Mouse (Mus musculus): Measurements from ENCODE around the gene Commd1.
A peak's percentile ranks its signal among the peaks of the same experiment; 100 is the strongest.

Gene Commd1

GRCm38 (mm10) chr11:22981984-22982757, at the start of gene Commd1, which contains the start of gene Gm28048:
Gene Commd1 (minus strand): TSS chr11:22982382.
Gene Gm28048 (minus strand): TSS chr11:22982090.
- DNase-seq, result peak; percentile 96 to 99

GRCm38 (mm10) chr11:23029399-23029798, 47.2 kb upstream of the Commd1 start:
- DNase-seq, result no peak

- DNase-seq, result no peak
Observed at GRCm38 (mm10) chr11:23028957-23029356, 46.8 kb upstream of the Commd1 start.

DNA sequence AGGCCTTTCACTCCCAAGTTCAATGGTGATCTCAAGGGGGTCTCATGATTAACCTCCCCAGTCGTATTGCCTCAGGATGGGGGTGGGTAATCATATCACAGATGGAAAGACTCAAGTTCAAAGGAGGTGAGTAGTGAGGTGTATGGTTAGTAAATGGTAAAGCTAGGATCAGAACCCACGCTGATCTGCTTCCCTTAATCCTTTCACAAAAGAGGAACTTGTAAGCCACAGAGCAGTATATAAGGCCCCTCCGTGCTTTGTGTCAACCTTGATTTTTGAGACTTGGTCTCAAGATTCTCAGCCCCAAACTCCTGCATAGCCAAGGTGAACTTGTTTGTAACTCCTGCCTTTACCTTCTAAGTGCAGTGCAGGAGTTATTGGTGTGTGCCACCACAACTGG, 42.0 kb upstream of the Commd1 start:
- no peak for DNase-seq

- DNase-seq, result no peak
Observed at GRCm38 (mm10) chr11:23023155-23023554, 41.0 kb upstream of the Commd1 start.

- DNase-seq, result no peak
Observed at GRCm38 (mm10) chr11:23020841-23021240, 38.7 kb upstream of the Commd1 start.

GRCm38 (mm10) chr11:23020116-23020770, 38.1 kb upstream of the Commd1 start:
- peak in 1 of 2 experiments; percentile 15 for DNase-seq

DNA sequence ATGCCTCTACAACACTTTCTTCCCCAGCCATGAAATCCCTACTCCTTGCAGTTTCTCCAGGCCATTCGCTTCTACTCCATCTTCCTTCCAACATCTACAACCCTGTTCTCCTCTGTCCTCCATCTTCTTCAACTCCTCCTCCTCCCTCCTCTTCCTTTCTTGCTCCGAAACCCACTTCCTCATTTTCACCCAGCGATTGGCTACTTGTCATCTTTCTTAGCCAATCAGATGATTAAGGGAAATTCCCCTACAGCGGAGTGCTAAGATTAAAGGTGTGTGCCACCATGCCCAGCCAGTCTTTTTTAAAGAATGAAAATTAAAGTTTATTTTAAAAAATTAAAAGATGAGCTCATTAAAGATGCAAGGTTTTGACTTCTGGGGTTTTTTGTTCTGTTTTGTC, 35.8 kb upstream of the Commd1 start:
- DNase-seq, result no peak

DNA sequence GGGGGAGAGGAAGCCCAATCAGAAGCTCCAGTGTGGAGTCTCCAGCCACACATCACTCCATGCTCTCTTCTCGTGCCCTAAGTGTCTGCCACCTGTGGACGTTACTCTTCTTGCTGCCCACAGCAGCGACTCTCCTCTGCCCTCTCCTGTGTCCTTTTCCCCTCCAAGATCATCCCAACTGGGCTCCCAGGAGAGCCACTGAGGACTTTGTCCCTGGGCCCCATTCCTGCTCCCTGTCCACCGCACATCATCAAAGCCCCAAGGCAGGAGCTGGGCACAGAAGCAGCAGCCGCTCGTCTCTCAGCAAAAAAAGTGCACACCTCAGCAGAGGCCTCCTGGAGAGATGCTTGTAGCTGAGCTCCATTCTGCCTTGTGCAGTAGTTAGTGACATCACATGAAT, 32.8 kb upstream of the Commd1 start:
- peak; percentile 12 to 16 for DNase-seq

DNA sequence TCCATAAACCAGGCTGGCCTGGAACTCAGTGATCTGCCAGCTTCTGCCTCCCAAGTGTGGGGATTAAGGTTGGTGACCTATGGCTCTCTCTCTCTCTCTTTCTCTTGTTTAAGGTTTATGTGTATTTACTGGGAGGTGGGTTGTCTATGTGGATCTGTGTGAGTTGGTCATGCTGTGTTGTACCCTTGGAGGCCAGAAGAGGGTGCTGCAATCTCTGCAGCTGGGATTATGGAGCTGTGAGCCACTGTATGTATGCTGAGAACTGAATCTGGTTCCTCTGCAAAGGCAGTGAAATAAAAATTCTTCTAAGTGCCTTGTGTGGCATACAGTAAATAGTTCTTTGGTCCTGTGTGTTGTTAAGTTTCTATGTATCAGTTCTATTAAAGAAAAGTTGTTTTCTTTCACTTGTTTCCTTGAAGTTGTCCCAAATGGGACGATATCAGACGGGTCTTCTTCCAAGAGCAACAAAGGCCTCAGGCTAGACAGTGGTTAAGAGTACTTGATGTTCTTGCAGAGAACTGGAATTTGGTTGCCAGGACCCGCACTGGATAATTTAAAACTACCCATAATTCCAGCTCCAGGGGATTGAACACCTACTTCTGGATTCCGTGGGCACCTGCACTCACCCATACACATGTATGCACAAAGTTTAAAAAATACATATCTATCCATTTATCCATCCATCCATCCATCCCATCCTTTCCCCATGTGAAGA, 31.6 kb upstream of the Commd1 start:
- DNase-seq, result peak in 1 of 2 experiments; percentile 23

GRCm38 (mm10) chr11:23013096-23013495, 30.9 kb upstream of the Commd1 start:
- no peak for DNase-seq

GRCm38 (mm10) chr11:23008824-23009200, 26.6 kb upstream of the Commd1 start:
- DNase-seq, result no peak

DNA sequence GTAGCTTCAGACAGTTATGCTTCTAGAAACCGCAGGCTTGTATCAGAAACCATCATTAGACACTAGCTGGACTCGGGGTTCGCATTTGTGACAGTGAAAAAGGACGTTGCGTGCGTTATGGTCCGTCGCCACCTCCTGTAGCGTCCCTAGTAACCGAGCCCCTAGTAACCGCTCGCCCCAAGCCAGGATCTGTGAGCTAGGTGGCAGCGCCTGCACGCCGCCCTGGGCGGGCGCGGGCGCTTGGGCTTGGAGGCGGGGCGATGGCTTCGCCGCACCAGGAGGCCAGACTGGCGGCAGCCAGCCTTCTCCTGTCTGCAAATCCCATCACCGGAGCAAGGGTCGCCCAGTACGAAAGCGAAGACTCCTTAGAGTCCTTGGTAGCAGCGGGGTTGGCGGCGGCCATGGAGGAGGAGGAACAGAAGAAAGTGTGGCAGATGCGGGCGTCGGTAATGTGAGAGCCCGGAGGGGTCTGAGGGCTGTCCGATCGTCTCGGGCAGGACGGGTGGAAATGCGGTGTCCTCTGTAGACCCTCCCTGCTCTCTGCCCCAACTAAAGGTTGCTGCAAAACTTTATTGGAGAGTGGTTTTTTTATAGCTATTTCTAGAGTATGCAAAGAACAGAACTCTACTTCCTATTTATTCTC, 26.1 kb upstream of the Commd1 start:
- peak; percentile 89 to 91 for DNase-seq

GRCm38 (mm10) chr11:23007481-23008180, 25.4 kb upstream of the Commd1 start, which contains the start of gene Fam161a:
Gene Fam161a (plus strand): TSS chr11:23007531.
- peak; percentile 77 to 94 for DNase-seq

DNA sequence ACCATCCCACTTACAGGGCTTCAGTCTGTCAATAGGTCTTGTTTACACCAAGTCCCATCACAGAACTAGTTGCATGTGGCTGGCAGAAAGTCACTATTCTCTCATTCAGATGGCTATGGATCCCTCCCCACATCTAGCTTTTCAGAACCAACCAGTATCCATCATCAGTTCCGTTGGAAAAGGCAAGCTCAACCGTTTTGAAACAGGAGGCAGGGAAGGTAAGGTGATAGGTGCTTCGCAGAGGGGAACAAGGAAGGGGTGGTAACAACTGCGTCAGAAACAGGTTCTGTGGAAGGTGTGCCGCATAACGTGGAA, 24.9 kb upstream of the Commd1 start:
- DNase-seq, result no peak

DNA sequence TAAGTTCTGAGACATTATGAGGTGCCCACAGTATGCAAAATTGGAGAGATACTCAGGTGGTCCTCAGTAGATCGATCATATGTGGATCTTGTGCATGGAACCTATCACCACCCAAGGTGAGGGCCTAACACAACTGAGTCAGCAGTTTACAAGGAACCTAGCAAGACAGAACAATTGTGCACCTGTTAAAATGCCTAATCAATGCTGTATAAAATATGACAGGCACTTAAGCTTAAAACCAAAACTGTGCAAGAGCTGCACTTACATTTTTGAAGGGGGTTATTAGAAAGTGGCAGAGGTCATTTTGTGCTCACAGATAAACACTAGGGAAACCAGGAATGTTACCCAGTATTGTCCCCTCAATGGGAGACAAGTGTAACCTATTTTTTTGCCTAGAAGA, 23.1 kb upstream of the Commd1 start:
- DNase-seq, result no peak

DNA sequence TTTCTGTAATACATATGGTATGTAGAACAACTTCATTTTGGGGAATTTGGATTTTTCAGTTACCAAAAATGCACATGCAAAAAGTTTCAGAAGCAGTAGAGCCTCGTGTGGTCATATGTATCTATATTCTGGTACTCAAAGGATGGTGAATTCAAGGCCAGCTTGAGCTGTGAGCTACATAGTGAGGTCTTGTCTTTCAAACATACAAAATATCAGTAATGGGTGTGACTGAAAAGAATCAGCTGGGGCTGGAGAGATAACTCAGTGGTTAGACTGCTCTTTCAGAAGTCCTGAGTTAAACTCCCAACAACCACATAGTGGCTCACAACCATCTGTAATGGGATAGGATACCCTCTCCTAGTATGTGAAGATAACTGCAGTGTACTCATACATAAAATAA, 16.1 kb upstream of the Commd1 start:
- DNase-seq, result no peak

DNA sequence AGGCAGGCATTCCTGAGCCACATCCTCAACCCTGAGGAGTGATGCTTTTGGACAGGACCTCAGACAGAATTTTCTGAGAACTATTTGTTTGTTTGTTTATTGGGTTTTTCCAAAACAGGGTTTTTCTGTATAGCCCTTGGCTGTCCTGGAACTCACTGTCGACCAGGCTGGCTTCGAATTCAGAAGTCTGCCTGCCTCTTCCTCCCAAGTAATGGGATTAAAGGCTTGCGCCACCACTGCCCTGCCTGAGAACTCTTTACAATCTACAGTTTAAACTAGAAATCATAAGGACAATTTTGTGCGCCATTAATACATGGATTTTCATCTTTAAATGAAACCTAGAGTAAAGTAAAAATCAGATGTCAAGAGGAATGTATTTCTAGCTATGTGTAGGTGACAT, 13.3 kb upstream of the Commd1 start:
- DNase-seq, result no peak

GRCm38 (mm10) chr11:22994271-22994670, 12.1 kb upstream of the Commd1 start:
- no peak for DNase-seq

- no peak for DNase-seq
Observed at GRCm38 (mm10) chr11:22991218-22991835, 9.1 kb upstream of the Commd1 start.

DNA sequence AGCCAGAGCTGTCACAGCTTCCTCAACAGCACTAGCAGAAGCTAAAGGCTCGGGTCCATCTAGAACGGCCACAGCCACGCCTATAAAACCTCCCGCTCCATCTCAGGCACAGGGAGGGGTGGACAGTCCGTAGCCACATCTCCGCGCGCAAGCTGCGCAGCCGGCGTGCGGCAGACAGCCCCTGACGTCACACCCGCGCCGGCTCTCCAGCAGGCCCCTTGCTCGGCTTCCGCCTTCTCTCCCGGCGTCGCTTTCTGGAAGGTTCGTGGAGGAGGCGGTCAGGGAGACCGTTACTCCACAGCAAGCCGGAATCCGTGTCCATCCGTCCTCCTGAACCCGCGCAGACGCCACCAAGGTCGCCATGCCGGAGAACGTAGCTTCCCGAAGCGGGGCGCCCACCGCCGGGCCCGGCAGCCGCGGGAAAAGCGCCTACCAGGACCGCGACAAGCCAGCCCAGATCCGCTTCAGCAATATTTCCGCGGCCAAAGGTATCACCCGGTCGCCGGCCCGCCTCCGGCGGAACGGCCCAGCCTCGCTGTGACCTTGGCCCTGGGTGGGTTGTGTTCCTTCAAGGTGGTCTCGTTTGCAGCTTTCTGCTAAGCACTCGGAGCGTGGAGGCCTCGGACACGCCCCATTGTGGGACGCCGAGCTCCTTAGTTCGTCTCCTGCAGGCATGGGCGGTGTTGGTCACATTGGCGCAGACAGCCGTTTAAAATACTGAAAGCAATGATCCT, 8.4 kb upstream of the Commd1 start, which contains the start of gene Cct4:
TSS of gene Cct4 (plus strand) at position 127 of the 734 bp plus-strand sequence.
- DNase-seq, result peak; percentile 95 to 96
